Mouse (Mus musculus): ENCODE results near the gene Sf3a1.

DNA sequence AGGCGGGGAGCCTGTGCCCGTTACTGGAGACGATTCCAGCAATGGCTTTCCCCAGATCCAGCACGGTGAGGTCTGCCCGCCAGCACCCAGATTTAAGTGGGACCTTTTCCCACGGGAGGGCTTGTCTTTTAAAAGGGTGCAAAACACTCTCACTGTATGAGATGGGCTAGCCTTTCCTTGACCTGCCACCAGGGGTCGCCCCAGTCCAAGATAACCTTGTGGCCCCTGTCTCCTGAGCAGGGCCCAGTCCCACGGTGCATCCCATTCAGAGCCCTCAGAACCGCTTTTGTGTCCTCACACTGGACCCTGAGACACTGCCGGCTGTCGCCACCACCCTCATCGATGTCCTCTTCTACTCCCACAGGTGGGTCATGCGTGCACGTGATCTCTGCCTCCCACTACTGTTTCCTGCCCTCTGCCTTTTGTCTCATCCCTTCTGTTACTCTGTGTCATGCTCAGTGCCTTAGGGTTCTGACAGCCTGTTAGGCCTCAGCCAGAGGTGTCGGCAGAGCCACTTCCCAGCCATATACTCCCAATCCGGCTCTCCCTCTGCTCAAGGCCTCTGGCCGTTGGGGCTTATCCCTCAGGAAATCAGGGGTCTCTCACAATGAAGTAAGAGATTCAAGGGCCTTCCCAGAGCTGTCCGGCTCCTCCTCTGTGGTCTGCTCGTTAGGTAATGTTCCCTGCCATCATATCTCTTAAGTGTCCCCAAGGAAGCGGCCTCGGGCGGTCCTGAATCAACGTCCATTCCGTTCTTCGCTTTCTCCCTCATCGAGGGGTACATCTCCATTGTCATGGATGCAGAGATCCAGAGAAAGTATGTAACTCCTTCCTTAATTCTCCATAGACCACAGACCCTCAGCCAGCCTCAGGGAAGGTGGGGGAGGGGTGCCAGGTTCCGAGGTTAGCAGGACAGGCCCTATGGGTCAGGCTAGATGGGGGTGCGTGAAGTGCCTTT, 60.6 kb downstream of the Sf3a1 start:
- TF ChIP-seq CTCF (IDR thresholded peaks at IDR 0.05; ENCODE audit: extremely low read depth, insufficient read length, insufficient replicate concordance, low read depth, low read length) (peak; percentile 94), POLR2A (IDR thresholded peaks at IDR 0.05; ENCODE audit: low read depth, low read length) (no peak)

All from small intestine, adult 2 months (tissue).